Mouse (Mus musculus) adrenal gland, postnatal 4 days (tissue): ENCODE measurements around the gene Dlgap1. TPM values are rescaled to one million over a fixed set of nuclear protein-coding genes. Genes with fewer than 3 reads are reported as not detected.
"Not testable (repeated sequence)": the region's sequence is repeated elsewhere in the genome, so short reads cannot be mapped to it uniquely, and the experiment has no call there.

Source experiments
- DNase-seq, 2 experiments: peaks; one replicate each; pipeline ENCODE4 v3.0.0; 2021 to 2022; ENCODE audit warnings: low spot score in 2 of 2, mixed read lengths in 2 of 2
- total RNA-seq, 2 experiments: library from RNA; stranded (reverse); gene quantifications; 2 replicates each; pipeline ENCODE4 v1.2.3; 2021

The Dlgap1 gene
- total RNA-seq, 2 experiments from 2014 or later = 41.0 to 41.5 TPM

DNA sequence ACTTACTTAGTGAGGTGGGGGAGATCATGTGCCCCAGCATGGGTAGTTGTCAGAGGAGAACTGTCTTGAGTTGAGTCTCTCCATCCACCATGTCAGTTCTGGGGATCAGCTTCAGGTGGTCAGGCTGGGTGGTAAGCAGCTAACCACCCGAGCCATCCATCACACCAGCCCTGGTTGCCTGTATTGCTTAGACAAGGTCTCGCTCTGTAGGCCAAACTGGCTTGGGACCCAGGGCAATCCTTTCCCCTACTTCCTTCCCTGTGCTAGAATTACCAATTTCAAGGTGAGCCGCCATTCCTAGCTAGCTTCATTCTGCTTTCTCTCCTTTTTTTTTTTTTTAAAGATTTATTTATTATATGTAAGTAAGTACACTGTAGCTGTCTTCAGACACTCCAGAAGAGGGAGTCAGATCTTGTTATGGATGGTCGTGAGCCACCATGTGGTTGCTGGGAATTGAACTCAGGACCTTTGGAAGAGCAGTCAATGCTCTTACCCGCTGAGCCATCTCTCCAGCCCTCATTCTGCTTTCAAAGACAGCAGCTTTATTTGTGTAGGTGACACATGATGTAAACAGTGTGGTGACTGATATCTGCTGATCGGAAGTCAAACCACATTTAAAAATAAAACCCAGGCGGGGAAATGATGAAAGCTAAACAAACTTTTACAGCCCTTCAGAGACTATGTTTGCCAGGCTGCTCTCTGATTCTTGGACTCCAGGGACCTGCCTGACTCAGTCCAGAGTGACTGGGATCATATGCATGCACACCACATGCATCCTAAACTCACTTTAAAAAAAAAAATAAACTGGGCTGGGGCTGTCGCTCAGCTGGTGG, 828.3 kb downstream of the Dlgap1 start:
- no peak for DNase-seq

DNA sequence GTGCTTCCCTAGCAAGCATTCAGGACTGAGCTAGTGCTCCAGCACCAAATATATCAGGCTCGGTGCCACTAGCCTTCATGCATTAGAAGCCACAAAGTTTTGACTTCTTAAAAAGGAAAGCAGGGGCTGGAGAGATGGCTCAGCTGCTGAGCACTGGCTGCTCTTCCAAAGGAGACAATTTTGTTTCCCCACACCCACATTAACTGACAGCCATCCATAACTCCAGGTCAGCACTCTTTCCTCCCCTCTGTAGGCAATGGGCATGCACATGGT, 828.8 kb downstream of the Dlgap1 start:
- no peak for DNase-seq

DNA sequence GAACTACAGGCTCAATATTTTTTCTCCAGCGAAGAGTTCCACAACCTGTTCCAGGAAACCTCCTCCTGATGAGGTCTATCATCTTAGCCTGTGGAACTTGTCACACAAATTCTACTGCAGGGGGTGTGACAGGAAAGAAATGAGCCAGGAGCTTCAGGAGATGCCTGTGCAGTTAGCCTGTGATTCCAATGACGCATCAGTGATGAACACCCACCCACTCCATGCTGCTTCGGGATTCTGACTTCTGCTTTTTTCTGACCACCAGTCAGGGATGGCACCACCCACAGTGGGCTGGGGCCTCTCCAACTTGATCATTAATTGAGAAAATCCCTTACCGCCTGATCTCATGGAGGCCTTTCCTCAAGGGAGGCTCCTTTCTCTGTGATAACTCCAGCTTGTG, 830.4 kb downstream of the Dlgap1 start:
- no peak for DNase-seq

DNA sequence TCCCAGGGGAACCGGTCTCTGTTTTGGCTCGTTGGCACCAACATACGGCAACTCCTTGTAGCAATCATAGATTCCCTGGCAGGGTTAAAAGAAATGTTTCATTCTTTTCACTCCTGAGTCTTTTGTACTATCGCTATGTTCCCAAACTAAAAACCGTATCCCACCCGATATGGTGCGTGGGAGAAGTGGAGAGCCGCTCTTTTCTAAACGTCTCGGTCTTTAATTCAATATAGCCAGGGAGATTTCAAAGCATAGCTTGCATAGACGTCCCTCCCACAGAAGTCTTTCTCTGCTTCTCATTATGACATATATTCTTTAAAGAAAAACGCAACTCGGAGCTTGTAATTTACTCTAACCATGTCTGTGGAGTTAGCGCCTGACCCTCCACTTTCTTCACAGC, 833.1 kb downstream of the Dlgap1 start:
- no peak for DNase-seq

DNA sequence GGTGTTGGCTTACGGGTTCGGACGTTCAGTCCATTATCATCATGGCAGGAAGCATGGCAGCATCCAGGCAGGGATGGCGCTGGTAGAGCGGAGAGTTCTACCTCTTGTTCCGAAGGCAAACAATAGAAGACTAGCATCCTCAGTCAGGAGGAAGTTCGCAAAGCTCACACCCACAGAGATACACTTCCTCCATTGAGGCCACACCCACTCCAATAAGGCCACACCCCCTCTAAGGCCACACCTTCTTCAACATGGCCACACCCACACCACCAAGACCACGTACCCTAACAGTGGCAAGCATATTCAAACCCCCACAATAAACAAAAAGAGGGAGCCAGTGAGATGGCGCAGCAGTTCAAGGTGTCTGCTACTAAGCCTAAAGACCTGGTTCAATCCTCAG, 837.0 kb downstream of the Dlgap1 start:
- no peak for DNase-seq

DNA sequence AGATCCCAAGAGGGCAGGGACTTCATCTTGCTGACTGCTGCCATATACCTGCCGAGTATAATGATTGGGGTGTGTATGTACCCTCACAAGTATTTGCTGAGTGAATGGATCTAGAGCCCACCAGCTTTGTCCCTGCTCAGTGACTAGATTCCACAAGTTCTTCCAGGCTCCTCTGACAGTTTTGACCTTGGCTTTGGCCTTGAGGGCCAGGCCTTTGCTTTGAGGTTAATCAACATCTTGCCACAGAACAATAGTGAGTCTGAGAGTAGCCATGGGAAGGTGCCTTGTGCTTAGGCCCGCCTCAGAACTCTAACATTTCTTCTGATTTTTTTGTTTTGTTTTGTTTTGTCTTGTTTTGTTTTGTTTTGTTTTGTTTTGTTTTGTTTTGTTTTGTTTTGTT, 837.7 kb downstream of the Dlgap1 start:
- DNase-seq = no peak

DNA sequence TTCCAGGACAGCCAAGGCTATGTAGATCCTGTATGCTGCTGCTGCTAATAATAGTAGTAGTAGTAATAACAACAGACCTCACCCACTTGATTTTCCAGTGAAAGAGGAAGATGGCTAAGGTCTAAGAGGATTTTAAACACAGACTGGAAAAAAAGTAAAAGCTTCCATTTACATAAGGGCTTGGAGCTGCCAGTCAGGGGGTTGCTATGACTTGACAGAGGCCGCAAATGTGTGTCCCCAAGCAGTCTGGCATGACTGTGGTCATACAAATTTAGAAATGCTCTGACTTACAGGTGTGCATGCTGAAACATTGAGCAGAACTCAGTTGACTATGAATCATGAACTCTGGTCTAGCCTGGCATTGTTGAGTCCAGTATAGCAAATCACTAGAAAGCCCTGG, 839.0 kb downstream of the Dlgap1 start:
- no peak for DNase-seq

DNA sequence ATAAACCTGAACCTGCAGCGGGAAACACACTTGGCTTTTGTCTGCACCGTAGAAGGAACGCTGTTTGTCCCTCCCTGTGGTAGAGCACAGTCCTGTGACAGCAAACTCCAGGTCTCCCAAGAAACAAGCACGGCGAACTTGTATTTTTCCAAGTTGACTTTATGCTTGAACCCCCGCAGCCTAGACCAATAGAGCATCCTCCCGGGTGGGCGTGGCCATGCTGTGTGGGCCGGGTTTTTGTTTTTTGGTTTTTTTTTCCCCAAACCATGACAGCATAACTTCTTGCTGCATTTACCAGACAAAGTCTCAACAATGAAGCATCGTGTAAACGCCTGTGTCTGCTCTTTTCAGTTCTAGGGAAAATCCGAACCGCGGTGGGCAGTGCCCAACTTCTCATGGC, 840.0 kb downstream of the Dlgap1 start:
- no peak for DNase-seq

DNA sequence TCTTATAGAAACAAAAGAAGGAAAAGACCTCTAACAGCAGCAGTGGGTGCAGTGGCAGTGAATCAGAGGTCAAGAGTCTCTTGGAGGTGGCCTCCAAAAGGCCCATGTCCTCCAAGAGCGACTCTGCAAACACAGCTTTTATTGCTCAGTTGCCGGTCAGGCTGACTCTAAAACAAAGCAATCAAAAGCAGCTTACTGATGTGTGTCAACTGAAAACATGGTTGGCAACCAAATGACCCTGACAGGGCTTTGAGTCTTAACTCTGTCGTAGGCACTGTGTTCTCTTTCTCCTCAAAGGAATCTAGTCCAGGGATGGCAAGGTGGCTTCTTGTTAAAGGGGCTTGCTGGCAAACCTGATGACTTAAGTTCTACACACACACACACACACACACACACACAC, 840.9 kb downstream of the Dlgap1 start:
- no peak for DNase-seq

DNA sequence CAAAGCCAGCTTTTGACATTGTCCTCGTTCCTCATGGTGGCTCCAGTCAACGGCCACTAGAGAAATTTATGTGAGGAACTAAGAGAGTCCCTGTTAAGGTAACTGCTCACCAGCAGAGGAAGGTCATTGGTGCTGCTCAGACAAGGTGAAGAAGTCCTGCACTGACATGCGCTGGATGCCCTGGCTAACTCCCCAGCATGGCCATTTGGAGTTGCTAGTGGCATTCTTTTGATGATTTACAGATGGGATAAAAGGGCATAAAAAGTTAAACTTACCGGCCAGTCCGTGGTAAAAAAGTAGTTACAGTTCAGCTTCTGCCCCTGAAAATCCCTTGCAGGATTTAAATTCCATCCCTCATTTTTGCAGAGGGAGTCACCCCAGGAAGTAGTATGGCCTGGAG, 841.9 kb downstream of the Dlgap1 start:
- no peak for DNase-seq

DNA sequence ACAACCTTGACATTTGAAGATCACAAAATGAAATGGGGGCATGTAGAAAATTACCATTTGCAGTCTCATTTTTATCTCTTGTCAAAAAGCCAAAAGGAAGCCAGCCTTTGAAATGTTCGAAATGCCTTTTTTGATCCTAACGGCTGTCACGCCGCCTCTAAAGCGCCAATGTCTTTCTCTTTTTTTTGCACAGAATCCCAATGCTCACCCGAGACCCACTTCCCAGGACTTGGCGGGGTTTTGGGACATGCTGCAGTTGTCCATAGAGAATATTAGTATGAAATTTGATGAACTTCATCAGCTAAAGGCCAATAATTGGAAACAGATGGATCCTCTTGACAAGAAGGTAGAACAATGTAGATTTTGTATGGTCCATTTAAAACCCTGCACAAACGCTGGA, 846.1 kb downstream of the Dlgap1 start:
- DNase-seq = no peak

DNA sequence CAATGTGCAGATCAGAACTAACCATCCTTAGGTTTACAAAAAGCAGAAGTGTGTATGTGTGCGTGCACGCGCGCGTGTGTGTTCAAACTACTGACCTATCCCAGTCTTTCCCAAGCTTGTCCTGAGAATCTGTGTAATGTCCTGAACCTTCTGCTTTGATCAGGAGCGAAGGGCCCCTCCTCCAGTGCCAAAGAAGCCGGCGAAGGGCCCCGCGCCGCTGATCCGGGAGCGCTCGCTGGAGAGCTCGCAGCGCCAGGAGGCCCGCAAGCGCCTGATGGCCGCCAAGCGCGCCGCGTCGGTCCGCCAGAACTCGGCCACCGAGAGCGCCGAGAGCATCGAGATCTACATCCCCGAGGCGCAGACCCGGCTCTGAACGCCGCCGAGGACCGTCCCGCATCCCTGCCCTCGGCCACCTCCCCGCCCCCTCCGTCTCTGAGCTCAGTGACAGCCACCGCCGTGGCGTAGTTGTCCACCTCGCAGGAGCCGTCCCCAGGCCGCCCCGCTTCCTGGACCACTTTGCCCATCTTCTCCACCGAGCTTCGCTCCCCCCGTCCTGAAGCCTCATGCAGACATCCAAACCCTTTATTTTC, 849.1 kb downstream of the Dlgap1 start:
- no peak for DNase-seq

DNA sequence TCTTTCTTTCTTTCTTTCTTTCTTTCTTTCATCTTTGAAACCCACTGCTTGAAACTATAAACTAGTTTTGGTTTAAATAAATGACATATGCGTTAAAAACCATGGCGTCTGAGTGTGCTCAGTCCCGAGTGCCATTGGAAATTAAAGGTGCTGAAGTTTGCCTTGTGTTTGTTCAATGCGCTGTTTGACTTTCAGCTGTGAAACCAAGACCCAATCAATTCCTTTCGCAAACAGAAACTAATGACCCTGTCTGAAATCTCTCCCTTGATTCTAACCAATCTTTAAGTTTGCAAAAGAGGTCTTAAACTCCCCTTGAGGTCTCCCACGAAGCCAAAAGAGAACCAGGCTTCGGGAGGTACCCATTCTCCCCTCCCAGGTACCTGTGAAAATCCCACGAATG, 854.2 kb downstream of the Dlgap1 start:
- DNase-seq = no peak

DNA sequence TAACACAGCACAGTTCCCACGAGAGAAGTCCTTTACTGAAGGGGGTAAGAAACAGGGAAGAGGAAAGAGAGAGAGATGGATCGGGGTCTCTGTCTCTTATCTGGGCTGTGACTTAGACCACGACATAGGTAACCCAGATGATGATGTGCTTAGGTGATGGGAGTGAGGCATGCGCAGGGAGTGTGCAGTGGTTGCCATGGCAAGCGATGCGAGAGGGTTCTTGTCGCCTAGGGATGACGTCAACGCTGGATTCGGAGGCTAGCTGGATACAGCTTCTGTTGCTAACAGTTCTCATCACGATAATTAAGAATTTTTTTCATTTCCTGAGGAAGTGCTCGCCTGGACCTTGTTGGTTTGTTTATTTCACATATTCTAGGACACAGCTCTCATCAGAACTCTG, 857.4 kb downstream of the Dlgap1 start:
- no peak for DNase-seq

DNA sequence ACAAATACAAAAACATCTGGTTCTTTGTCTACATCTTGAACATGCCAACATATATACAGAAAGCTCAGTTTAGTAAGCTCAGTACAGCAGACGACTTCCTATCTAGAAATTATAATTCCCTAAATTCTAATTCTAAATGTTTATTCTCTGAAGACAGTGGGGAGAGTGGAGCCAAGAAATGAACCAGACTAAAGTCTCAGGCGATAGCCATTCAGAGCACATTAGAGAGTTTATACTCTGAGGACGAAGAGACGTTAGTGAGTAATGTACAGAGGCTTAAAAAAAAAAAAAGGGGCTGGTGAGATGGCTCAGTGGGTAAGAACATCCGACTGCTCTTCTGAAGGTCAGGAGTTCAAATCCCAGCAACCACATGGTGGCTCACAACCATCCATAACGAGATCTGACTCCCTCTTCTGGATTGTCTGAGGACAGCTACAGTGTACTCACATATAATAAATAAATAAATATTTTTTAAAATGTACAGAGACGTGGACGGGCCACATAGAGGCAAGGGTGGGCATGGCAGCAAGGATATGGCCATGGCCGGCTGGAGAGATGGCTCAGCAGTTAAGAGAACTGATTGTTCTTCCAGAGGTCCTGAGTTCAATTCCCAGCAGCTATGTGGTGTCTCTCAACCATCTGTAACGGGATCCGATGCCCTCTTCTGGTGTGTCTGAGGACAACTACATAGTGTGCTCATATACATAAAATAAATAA, 858.7 kb downstream of the Dlgap1 start:
- not testable (repeated sequence) for DNase-seq

DNA sequence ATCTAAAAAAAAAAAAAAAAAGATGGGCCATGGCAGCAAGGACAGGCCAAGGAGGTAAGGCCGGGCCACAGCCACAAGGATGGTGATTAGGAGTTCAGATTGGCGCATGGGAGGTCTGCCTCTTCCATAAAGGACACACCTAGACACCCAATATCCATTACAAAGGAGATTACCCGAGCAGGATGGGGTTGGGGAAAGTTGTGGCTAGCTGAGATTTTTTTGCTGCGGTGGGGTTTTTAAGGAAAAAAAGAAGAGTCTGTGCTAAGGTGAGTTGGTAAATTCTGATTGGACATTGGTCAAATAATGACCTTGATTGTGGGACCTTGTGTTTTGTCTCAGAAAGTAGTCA, 859.3 kb downstream of the Dlgap1 start:
- DNase-seq = no peak

DNA sequence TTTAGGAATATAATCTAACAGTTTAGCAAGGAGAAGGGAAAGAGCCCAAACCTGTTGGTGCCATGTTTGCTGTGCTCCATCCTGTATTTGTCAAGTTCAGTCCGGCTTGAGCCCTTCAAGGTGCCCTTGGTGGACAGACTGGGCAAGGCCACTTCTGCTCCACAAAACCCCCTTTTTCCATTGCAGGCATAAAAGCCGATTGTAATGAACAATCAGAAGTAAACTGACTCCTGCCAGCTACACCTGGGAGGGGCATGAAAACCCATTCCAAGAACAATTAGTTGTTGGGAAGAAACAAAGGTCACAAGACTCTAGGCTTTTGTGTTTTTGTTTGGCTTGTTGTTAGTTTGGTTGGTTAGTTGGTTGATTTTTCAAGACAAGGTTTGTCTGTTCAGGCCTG, 859.7 kb downstream of the Dlgap1 start:
- no peak for DNase-seq

DNA sequence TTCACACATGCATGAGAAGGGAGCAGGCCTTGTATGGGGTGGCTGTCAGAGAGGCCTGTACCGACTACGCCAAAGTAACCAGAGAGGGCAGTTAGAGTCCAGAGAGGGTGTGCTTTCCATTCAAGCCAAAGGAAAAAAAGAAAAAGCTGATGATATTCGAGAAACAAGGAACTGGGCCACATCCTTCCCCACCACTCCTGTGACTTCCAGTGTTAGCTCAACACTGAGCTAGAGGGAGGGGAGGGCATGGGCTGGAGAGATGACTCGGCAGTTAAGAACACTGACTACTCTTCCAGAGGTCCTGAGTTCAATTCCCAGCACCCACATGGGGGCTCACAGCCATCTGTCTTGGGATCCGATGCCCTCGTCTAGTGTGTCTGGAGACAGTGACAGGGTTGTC, 860.3 kb downstream of the Dlgap1 start:
- DNase-seq = no peak

DNA sequence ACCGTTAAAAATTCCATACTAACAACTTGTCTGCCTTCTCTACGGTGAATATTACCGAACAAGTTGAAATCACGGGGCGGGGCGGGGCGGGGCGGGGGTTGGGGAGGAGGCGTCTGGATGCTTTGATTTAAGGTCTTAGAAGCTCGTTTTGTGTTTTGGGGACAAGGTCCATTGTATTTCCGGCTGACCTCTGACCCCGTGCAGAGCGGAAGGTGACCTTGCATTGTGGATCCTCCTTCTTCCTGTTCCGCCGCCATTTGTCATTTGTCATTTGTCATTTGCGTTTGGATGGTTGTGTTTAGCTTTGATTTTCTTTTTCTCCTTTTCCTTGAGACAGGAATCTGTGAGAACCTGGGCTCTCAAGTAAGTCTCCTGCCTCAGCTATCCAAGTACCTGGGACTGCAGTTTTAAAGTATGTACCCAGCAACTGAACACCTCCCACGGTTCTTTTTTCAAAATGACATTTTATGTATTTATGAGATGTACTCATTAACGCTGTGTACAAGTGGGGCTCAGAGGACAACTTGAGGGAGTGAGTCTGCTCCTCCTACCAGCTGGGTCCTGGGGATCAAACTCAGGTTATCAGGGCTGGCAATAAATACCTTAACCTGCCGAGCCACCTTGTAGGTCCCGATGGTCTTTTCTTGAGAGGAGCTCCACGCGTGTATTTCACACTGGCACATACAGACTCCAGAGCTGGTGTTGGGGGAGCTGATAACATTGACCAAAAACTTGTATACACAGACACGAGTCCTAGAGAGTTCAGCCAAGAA, 861.3 kb downstream of the Dlgap1 start:
- no peak for DNase-seq

DNA sequence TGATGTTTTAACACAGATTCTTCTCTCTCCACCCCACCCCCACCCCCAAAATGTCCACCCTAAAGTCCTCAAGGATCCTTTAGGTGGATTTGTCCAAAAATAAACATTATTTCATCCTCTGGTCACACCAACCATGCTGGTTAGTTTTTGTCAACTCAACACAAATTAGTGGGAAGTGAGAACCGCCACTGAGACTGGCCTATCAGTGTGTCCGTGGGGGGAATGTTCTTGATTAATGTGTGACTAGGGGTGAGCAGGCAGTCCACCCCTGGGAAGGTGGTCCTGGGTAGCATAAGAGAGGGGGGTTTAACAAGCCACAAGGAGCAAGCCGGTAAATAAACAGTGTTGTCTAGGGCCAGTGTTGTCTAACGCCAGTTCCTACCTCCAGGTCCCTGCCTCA, 862.7 kb downstream of the Dlgap1 start:
- no peak for DNase-seq

DNA sequence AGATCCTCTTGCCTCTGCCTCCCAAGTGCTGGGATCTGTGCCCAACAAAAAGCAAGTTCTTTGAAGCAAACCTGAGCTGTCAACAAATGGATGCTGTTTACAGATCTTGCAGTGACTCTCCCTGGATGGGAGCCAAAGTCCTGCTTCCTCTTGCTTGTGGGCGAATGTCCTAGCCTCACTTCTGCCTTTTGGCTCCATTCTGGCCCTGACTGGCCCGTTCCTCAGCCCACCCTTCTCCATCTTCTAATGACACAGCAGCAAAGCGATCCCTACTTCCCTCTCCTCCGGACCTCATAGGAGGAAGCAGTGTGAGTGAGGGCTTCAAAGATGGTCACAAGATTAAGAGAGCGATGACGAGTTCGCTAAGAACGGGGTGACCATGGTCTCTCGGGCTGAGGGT, 863.7 kb downstream of the Dlgap1 start:
- DNase-seq = no peak

DNA sequence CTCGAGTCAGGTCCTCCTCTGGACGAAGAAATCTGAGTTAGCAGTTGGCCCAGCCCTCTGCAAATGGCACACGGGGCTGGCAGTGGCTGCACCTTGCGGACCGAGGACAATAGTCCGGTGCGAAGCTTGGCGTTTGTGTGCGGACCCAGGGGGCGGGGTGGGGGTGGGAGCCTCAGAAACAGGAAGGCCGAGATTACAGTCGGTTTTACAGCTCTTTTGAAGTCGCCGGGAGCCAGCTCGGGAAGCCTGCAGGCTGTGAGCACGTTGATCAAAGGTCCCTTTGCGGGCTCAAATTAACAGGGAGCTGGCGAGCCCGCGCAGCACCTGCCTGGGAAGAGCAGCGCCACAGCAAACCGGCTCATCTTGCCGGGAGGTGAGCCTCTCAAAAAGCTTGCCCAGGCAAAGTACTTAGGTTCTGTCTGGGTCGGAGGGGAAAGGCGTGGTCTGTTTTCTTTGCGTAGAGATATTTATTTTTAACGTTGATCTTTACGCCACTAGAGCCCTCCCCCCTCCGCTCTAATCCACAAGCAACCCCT, 865.6 kb downstream of the Dlgap1 start:
- DNase-seq = peak in 1 of 2 experiments; percentile 20
